In genomic region chr1:56750693-56751092, GRCm38 (mm10) we compare ENCODE assay signal across 22 mouse cellular contexts.
"Had no signal": no experiment of that assay in that cellular context is flagged by ENCODE, and none has a peak within 500 bp of the region (broad histone marks: within the 10 kb centered on the region; RNA-seq: fewer than 3 reads in every experiment).

No protein-coding gene starts in this region.

- H3K4me1 ChIP-seq: liver, embryonic 15.5 days; lung, embryonic 15.5 days; megakaryocyte, embryonic 14.5 days; midbrain, embryonic 12.5 days; neural tube, embryonic 13.5 days; neural tube, embryonic 15.5 days had no signal

- DNase-seq: liver, postnatal 0 days; lung, adult 2 months; lung, postnatal 14 days; lung, postnatal 36 days; midbrain, embryonic 14.5 days; retina, postnatal 1 day; right cerebral cortex, postnatal 25 days; right cerebral cortex, postnatal 4 days; spleen, adult 18-20 months; thymus, adult 2 months; thymus, postnatal 25 days; thymus, postnatal 4 days had no signal

- H3K27ac ChIP-seq: liver, embryonic 15.5 days; lung, embryonic 15.5 days; macrophage; midbrain, embryonic 12.5 days; neural tube, embryonic 13.5 days; neural tube, embryonic 15.5 days had no signal

- H3K9ac ChIP-seq: liver, embryonic 15.5 days; liver, postnatal 0 days; lung, embryonic 15.5 days; midbrain, embryonic 12.5 days; neural tube, embryonic 13.5 days; neural tube, embryonic 15.5 days had no signal

- H3K36me3 ChIP-seq: liver, embryonic 15.5 days; lung, embryonic 15.5 days; midbrain, embryonic 12.5 days; neural tube, embryonic 13.5 days; neural tube, embryonic 15.5 days had no signal

- ATAC-seq: liver, postnatal 0 days; lung, postnatal 0 days; midbrain, embryonic 16.5 days had no signal

- H3K4me3 ChIP-seq: liver, embryonic 15.5 days; lung, embryonic 15.5 days; megakaryocyte, embryonic 14.5 days; midbrain, embryonic 12.5 days; myocyte; neural tube, embryonic 13.5 days; neural tube, embryonic 15.5 days had no signal

- H3K4me2 ChIP-seq: liver, embryonic 15.5 days; lung, embryonic 15.5 days; midbrain, embryonic 12.5 days; neural tube, embryonic 13.5 days; neural tube, embryonic 15.5 days had no signal

- H3K27me3 ChIP-seq: liver, embryonic 15.5 days; lung, embryonic 15.5 days; megakaryocyte, embryonic 14.5 days; midbrain, embryonic 12.5 days; neural tube, embryonic 13.5 days; neural tube, embryonic 15.5 days had no signal

- H3K9me3 ChIP-seq: liver, embryonic 15.5 days; lung, embryonic 15.5 days; midbrain, embryonic 12.5 days; neural tube, embryonic 13.5 days; neural tube, embryonic 15.5 days had no signal
